Mouse (Mus musculus): ENCODE data around the gene Lgals4. TPM values are rescaled to one million over a fixed set of nuclear protein-coding genes. Genes with fewer than 3 reads are reported as not detected.

Gene Lgals4
- polyA plus RNA-seq, 1 experiment: 0.26 TPM

DNA sequence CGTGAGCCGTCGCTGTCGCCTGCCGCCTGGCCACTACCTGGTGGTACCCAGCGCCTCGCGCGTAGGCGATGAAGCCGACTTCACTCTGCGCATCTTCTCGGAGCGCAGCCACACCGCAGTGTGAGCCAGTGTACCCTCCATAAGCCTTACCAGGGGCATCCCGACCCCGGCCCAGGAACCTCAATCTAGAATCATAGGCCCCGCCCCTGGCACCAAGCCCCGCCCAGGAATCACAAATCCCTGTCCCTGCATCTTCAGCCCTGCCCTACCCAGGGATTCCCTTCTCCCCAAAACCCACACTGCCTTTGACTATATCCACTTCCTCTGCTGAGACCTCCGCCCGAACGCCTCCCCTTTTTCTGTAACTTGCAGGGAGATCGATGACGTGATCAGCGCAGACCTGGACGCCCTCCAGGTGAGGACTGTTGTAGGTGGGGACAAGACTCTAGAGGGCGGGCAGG lies 55.1 kb downstream of the Lgals4 start:
- TF ChIP-seq GATA1 (IDR thresholded peaks at IDR 0.05; ENCODE audit: low read length): no peak

Other genes with a start within 250 kb of the Lgals4 start
- 95.5 and 118 TPM in 2 replicates for gene Samd4b, start 235.7 kb upstream of the Lgals4 start, polyA plus RNA-seq (2012)
- 108 and 142 TPM in 2 replicates for gene Pak4, start 235.7 kb upstream of the Lgals4 start, polyA plus RNA-seq (2012)
- not detected in 2 replicates for gene Acp7, start 202.5 kb upstream of the Lgals4 start, polyA plus RNA-seq (2012)
- gene Fbxo27, start 141.0 kb upstream of the Lgals4 start, polyA plus RNA-seq (2012): not detected in 2 replicates
- not detected in 2 replicates for gene Fbxo17, start 117.0 kb upstream of the Lgals4 start, polyA plus RNA-seq (2012)
- 367 and 514 TPM in 2 replicates for gene Mrps12, start 92.0 kb upstream of the Lgals4 start, polyA plus RNA-seq (2012)
- 72.4 and 89.6 TPM in 2 replicates for gene Sars2, start 91.9 kb upstream of the Lgals4 start, polyA plus RNA-seq (2012)
- 0.10 TPM in 1 of 2 replicates, not detected in the other for gene Ccer2, start 77.7 kb upstream of the Lgals4 start, polyA plus RNA-seq (2012)
- 154 and 161 TPM in 2 replicates for gene Sirt2, start 67.1 kb upstream of the Lgals4 start, polyA plus RNA-seq (2012)
- gene Nfkbib, start 66.3 kb upstream of the Lgals4 start, polyA plus RNA-seq (2012): 200 and 233 TPM in 2 replicates
- gene Rinl, start 44.9 kb upstream of the Lgals4 start, polyA plus RNA-seq (2012): 0.52 and 0.89 TPM in 2 replicates
- gene Hnrnpl, start 25.3 kb upstream of the Lgals4 start, polyA plus RNA-seq (2012): 691 and 837 TPM in 2 replicates
- gene Ech1, start 8.6 kb upstream of the Lgals4 start, polyA plus RNA-seq (2012): 13.8 and 59.9 TPM in 2 replicates
- gene Lgals7, start 30.0 kb downstream of the Lgals4 start, polyA plus RNA-seq (2012): 2.2 and 2.5 TPM in 2 replicates
- 0.03 and 0.04 TPM in 2 replicates for gene Capn12, start 47.6 kb downstream of the Lgals4 start, polyA plus RNA-seq (2012)
- 421 and 451 TPM in 2 replicates for gene Actn4, start 128.5 kb downstream of the Lgals4 start, polyA plus RNA-seq (2012)
- gene Eif3k, start 148.0 kb downstream of the Lgals4 start, polyA plus RNA-seq (2012): 100 and 388 TPM in 2 replicates
- gene Map4k1, start 148.2 kb downstream of the Lgals4 start, polyA plus RNA-seq (2012): 90.7 and 110 TPM in 2 replicates